ENCODE assay signal across 10 mouse cellular contexts in the genomic region with DNA sequence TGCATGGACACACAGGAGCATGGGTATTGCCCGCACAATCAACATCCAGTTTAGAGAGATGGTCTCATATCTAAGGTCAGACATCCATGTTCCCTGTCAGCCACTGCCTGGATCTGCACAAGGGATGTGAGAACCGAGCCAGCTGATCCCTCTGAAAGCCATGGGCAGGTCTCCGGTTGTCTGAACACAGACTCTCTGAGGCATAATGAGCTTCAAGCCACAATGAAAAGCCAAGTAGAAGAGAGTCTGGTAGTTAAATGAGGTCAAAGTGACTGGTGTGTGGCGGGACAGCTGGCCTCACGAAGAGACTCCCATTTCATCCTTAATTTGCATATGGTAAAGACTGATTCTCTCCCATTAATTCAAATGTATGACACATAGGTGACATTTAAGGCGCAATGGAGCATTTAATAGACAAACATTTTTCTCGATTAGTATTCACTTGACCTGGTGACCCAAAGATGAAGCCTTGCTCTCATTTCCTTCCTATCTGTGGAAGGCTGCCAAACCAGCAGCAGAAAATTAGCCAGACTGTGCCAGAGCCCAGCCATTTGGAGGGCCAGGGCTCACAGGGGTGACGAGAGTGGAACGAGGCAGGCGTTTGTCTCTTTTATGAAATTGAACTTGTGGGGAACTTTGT.
DNase-seq lines count a peak whose midpoint lies in the region; ATAC-seq and TF ChIP-seq lines count a peak whose summit lies in the region.
"Had no signal": no experiment of that assay in that cellular context is flagged by ENCODE, and none has a peak within 500 bp of the region (broad histone marks: within the 10 kb centered on the region; RNA-seq: fewer than 3 reads in every experiment).

No protein-coding gene starts in this region.

- no peak overlapping the region for H3K4me2 ChIP-seq in liver, embryonic 11.5 days
- no peak overlapping the region for H3K4me2 ChIP-seq in hindbrain, embryonic 13.5 days
- no peak overlapping the region for H3K4me2 ChIP-seq in midbrain, embryonic 14.5 days (ENCODE audit: low read length)
- no peak overlapping the region for H3K4me2 ChIP-seq in stomach, postnatal 0 days (replicated peaks; ENCODE audit: low read depth)
- H3K4me2 ChIP-seq: limb, embryonic 15.5 days had no signal

- no peak for TF ChIP-seq POLR2A in liver, adult 2 months (IDR thresholded peaks at IDR 0.05; ENCODE audit: extremely low read depth, insufficient read depth, low read length)

- TF ChIP-seq EP300 in stomach, postnatal 0 days (optimal IDR thresholded peaks at IDR 0.05), result no peak

- ATAC-seq in liver, embryonic 11.5 days (replicated peaks; ENCODE audit: low FRiP score), result no peak
- peak; percentile 49; the same call in 1 of the 2 replicates for ATAC-seq in hindbrain, embryonic 13.5 days (ENCODE audit: low FRiP score)
- ATAC-seq in midbrain, embryonic 14.5 days (ENCODE audit: low FRiP score, low TSS enrichment), result no peak
- ATAC-seq in stomach, postnatal 0 days (ENCODE audit: low FRiP score, low TSS enrichment), result no peak
- ATAC-seq in erythroid progenitor cell, adult 5-6 weeks (replicated peaks; ENCODE audit: low FRiP score, poor library complexity, severe bottlenecking), result no peak

- H3K9ac ChIP-seq in liver, adult 2 months (ENCODE audit: low read depth, low read length), result no peak overlapping the region
- no peak overlapping the region for H3K9ac ChIP-seq in liver, embryonic 11.5 days (ENCODE audit: low read depth, low read length)
- H3K9ac ChIP-seq in hindbrain, embryonic 13.5 days, result no peak overlapping the region
- H3K9ac ChIP-seq in midbrain, embryonic 14.5 days (replicated peaks; ENCODE audit: low read length), result no peak overlapping the region
- H3K9ac ChIP-seq in stomach, postnatal 0 days (ENCODE audit: low read length), result no peak overlapping the region
- H3K9ac ChIP-seq: limb, embryonic 15.5 days had no signal

- no peak overlapping the region for H3K27ac ChIP-seq in liver, adult 2 months (replicated peaks; ENCODE audit: insufficient read depth, low read depth, low read length)
- no peak overlapping the region for H3K27ac ChIP-seq in liver, embryonic 11.5 days (ENCODE audit: low read depth, low read length)
- peak overlapping the region; percentile 44 for H3K27ac ChIP-seq in hindbrain, embryonic 13.5 days
- H3K27ac ChIP-seq in midbrain, embryonic 14.5 days (replicated peaks; ENCODE audit: low read depth, low read length), result peak overlapping the region; percentile 20; the same call in 1 of the 2 replicates
- no peak overlapping the region for H3K27ac ChIP-seq in stomach, postnatal 0 days (replicated peaks)
- H3K27ac ChIP-seq: limb, embryonic 15.5 days had no signal

- no peaks in the 10 kb centered on the region for H3K36me3 ChIP-seq in liver, adult 2 months (ENCODE audit: control insufficient read depth, insufficient read depth, low read length)
- no peaks in the 10 kb centered on the region for H3K36me3 ChIP-seq in liver, embryonic 11.5 days (ENCODE audit: control insufficient read depth, insufficient read depth, low read length)
- H3K36me3 ChIP-seq in hindbrain, embryonic 13.5 days, result no peaks in the 10 kb centered on the region
- no peaks in the 10 kb centered on the region for H3K36me3 ChIP-seq in midbrain, embryonic 14.5 days (ENCODE audit: control insufficient read depth, insufficient read depth, low read length)
- H3K36me3 ChIP-seq in stomach, postnatal 0 days (ENCODE audit: control insufficient read depth, insufficient read depth, low read length), result no peaks in the 10 kb centered on the region
- H3K36me3 ChIP-seq: limb, embryonic 15.5 days had no signal

- 70% methylated on average over 10 of the region's 10 CpGs for WGBS in liver, adult 2 months
- WGBS in liver, embryonic 11.5 days, result 73% methylated on average over 10 of the region's 10 CpGs
- WGBS in hindbrain, embryonic 13.5 days, result 29% methylated on average over 10 of the region's 10 CpGs
- WGBS in midbrain, embryonic 14.5 days, result 49% methylated on average over 10 of the region's 10 CpGs
- WGBS in stomach, postnatal 0 days, result 61% methylated on average over 10 of the region's 10 CpGs

- no peaks in the 10 kb centered on the region for H3K27me3 ChIP-seq in liver, adult 2 months (ENCODE audit: control insufficient read depth, insufficient read depth, low read length)
- H3K27me3 ChIP-seq in liver, embryonic 11.5 days (replicated peaks; ENCODE audit: control insufficient read depth, insufficient read depth, low read length), result no peaks in the 10 kb centered on the region
- 0 out of 2 replicates have a peak, but pooled peaks cover 3% of the 10 kb centered on the region for H3K27me3 ChIP-seq in hindbrain, embryonic 13.5 days
- no peaks in the 10 kb centered on the region for H3K27me3 ChIP-seq in midbrain, embryonic 14.5 days (ENCODE audit: control insufficient read depth, insufficient read depth, low read length)
- H3K27me3 ChIP-seq in stomach, postnatal 0 days (ENCODE audit: control insufficient read depth, insufficient read depth, low read length), result no peaks in the 10 kb centered on the region
- H3K27me3 ChIP-seq: limb, embryonic 15.5 days had no signal

- no peaks in the 10 kb centered on the region for H3K9me3 ChIP-seq in liver, embryonic 11.5 days (ENCODE audit: control insufficient read depth, low read length)
- no peaks in the 10 kb centered on the region for H3K9me3 ChIP-seq in hindbrain, embryonic 13.5 days
- H3K9me3 ChIP-seq in midbrain, embryonic 14.5 days (ENCODE audit: control insufficient read depth, low read length), result no peaks in the 10 kb centered on the region
- no peaks in the 10 kb centered on the region for H3K9me3 ChIP-seq in stomach, postnatal 0 days (ENCODE audit: control insufficient read depth, low read length)
- H3K9me3 ChIP-seq: limb, embryonic 15.5 days had no signal

- H3K4me3 ChIP-seq in liver, adult 2 months (ENCODE audit: insufficient read depth, low read depth, low read length), result no peak overlapping the region
- H3K4me3 ChIP-seq in liver, embryonic 11.5 days (ENCODE audit: low read depth, low read length), result no peak overlapping the region
- H3K4me3 ChIP-seq in hindbrain, embryonic 13.5 days, result no peak overlapping the region
- H3K4me3 ChIP-seq in midbrain, embryonic 14.5 days (replicated peaks; ENCODE audit: low read depth, low read length), result no peak overlapping the region
- no peak overlapping the region for H3K4me3 ChIP-seq in stomach, postnatal 0 days (ENCODE audit: low read depth, low read length)
- H3K4me3 ChIP-seq: limb, embryonic 15.5 days; myocyte had no signal

- peak; percentile 44 for DNase-seq in adrenal gland, adult 2 months
- DNase-seq in adrenal gland, postnatal 4 days (ENCODE audit: low spot score in 2 of 2), result no peak
- peak; percentile 7 for DNase-seq in liver, adult 2 months (ENCODE audit: extremely low read depth, low read depth, low spot score)
- DNase-seq in liver, embryonic 11.5 days (ENCODE audit: low spot score), result no peak
- DNase-seq in midbrain, embryonic 14.5 days, result peak; percentile 38
- no peak for DNase-seq in stomach, postnatal 0 days (ENCODE audit: low spot score)

- TF ChIP-seq CTCF in liver, adult 2 months (IDR thresholded peaks at IDR 0.05; ENCODE audit: low read depth, low read length), result no peak
- no peak for TF ChIP-seq CTCF in stomach, postnatal 0 days (IDR thresholded peaks at IDR 0.05; ENCODE audit: low read depth)

- no peaks in the 10 kb centered on the region for H3K79me2 ChIP-seq in liver, adult 2 months (ENCODE audit: control insufficient read depth, insufficient read depth, low read length)

- 0 out of 2 replicates have a peak, but pooled peaks cover 2% of the 10 kb centered on the region for H3K4me1 ChIP-seq in liver, adult 2 months (ENCODE audit: control insufficient read depth, insufficient read depth, low read length)
- peaks cover under 1% of the 10 kb centered on the region; the same call in 1 of the 2 replicates for H3K4me1 ChIP-seq in liver, embryonic 11.5 days (replicated peaks; ENCODE audit: control insufficient read depth, insufficient read depth, low read length)
- H3K4me1 ChIP-seq in hindbrain, embryonic 13.5 days (replicated peaks), result peaks cover 16% of the 10 kb centered on the region
- H3K4me1 ChIP-seq in midbrain, embryonic 14.5 days (ENCODE audit: control insufficient read depth, insufficient read depth, low read length), result peaks cover 5% of the 10 kb centered on the region; the same call in 1 of the 2 replicates
- no peaks in the 10 kb centered on the region for H3K4me1 ChIP-seq in stomach, postnatal 0 days (replicated peaks; ENCODE audit: control insufficient read depth, insufficient read depth)

Comparison
In these comparisons a context has a peak if more than half of its experiments do, and no peak if none do; other contexts are left out.
1. DNase-seq: peak in adrenal gland, adult 2 months (single experiment), liver, adult 2 months (single experiment) and midbrain, embryonic 14.5 days (single experiment); none in adrenal gland, postnatal 4 days (0 of 2), liver, embryonic 11.5 days (single experiment) and stomach, postnatal 0 days (single experiment).
2. H3K27ac ChIP-seq: peak in hindbrain, embryonic 13.5 days (single experiment) and midbrain, embryonic 14.5 days (single experiment); none in liver, adult 2 months (single experiment), liver, embryonic 11.5 days (single experiment) and stomach, postnatal 0 days (single experiment).